Mouse (Mus musculus): Measurements from ENCODE around the gene Itpa. TPM values are rescaled to one million over a fixed set of nuclear protein-coding genes. Genes with fewer than 3 reads are reported as not detected.

Itpa gene
- 116 and 117 TPM in 2 replicates for polyA plus RNA-seq (2014; fragmentation: Nextera tagmentation; extraction: Ambion mirVana)

DNA sequence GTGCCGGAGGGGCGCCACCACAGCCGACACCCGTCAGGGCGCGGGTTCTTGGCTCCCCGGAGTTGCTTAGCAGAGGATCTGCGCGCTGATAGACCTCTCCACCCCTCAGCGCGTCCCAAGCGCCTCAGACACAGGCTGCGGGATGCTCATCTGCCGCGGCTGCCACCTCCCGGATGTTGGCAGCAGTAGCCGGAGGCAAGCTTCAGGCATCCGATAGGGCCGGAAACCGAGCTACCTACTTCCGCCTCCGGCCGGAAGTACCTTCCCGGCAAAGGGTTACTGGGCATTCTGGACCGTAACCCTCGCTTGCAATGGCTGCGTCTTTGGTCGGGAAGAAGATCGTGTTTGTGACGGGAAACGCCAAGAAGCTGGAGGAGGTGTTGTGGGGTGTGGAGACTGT, at the start of gene Itpa:
Gene Itpa, plus strand, starts transcription at position 52 of the 400 bp plus-strand sequence.
- peak; percentile 81 for ATAC-seq (ENCODE audit: low read depth)
- Histone ChIP-seq H3K27me3 (ENCODE audit: control insufficient read depth, insufficient read depth, low read length) (no peaks in the 10 kb centered on the region), H3K9ac (replicated peaks; ENCODE audit: low read depth, low read length) (peak within 1 kb of the TSS; percentile 64), H3K4me3 (ENCODE audit: low read depth, low read length) (peak within 1 kb of the TSS; percentile 68), H3K36me3 (ENCODE audit: control insufficient read depth, insufficient read depth, low read length) (peaks cover 7% of the 10 kb centered on the region; the same call in 1 of the 2 replicates), H3K27ac (ENCODE audit: low read depth, low read length) (peak within 1 kb of the TSS; percentile 78), H3K9me3 (ENCODE audit: control insufficient read depth, low read length) (no peaks in the 10 kb centered on the region), H3K4me2 (ENCODE audit: low read depth, low read length) (peak within 1 kb of the TSS; percentile 85), H3K4me1 (ENCODE audit: control insufficient read depth, insufficient read depth, low read length) (peaks cover 15% of the 10 kb centered on the region)
- under 1% methylated on average over 31 of the region's 31 CpGs for WGBS

DNA sequence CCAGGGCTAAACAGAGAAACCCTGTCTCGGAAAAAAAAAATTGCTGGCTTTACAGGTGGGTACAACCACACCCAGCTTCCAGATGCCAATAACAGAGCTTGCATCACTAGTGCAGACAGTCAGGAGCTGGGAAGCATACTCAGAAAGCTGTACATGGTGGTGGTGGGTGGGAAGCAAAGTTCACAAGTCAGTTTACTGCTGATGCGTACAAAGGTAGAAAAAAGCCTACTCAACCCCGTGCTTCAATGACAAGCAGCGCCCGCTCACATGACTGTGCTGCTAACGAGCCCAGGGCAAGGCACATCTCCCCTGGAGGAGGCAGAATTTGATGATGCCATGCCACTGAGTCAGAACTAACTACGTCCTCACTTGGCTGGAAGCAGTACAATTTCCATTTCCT, 48.4 kb upstream of the Itpa start:
- Histone ChIP-seq H3K9me3 (ENCODE audit: control insufficient read depth, low read length) (no peaks in the 10 kb centered on the region), H3K9ac (replicated peaks; ENCODE audit: low read depth, low read length) (no peak overlapping the region), H3K4me3 (ENCODE audit: low read depth, low read length) (no peak overlapping the region), H3K36me3 (ENCODE audit: control insufficient read depth, insufficient read depth, low read length) (peaks cover 22% of the 10 kb centered on the region), H3K27ac (ENCODE audit: low read depth, low read length) (no peak overlapping the region), H3K4me2 (ENCODE audit: low read depth, low read length) (no peak overlapping the region), H3K27me3 (ENCODE audit: control insufficient read depth, insufficient read depth, low read length) (no peaks in the 10 kb centered on the region), H3K4me1 (ENCODE audit: control insufficient read depth, insufficient read depth, low read length) (no peaks in the 10 kb centered on the region)
- 95% methylated on average over 7 of the region's 7 CpGs for WGBS
- no peak for ATAC-seq (ENCODE audit: low read depth)

DNA sequence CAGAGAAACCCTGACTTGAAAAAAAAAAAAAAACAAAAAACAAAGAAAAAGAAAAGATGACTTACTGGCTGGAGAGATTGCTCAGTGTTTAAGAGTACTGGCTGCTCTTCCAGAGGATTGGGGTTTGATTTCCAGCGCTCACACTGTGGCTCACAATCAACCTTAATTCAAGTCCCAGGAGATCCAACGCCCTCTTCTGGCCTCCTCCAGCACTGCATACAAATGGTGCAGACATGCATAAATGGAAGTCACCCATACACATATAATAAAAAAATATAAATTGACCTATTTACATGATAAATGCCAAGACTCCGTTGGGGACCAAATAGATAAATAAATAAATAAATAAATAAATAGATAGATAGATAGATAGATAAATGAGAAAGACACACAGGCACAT, 39.0 kb upstream of the Itpa start:
- no peaks in the 10 kb centered on the region for H3K9me3 ChIP-seq (ENCODE audit: control insufficient read depth, low read length)
- H3K9ac ChIP-seq (replicated peaks; ENCODE audit: low read depth, low read length) = no peak overlapping the region
- peak overlapping the region; percentile 87; the same call in 1 of the 2 replicates for H3K4me2 ChIP-seq (ENCODE audit: low read depth, low read length)
- H3K4me3 ChIP-seq (ENCODE audit: low read depth, low read length) = peak overlapping the region; percentile 98; the same call in 1 of the 2 replicates
- no peak for ATAC-seq (ENCODE audit: low read depth)
- H3K27me3 ChIP-seq (ENCODE audit: control insufficient read depth, insufficient read depth, low read length) = no peaks in the 10 kb centered on the region
- H3K27ac ChIP-seq (ENCODE audit: low read depth, low read length) = no peak overlapping the region
- WGBS = 59% methylated on average over 3 of the region's 3 CpGs
- H3K36me3 ChIP-seq (ENCODE audit: control insufficient read depth, insufficient read depth, low read length) = peaks cover 10% of the 10 kb centered on the region
- 0 out of 2 replicates have a peak, but pooled peaks cover 7% of the 10 kb centered on the region for H3K4me1 ChIP-seq (ENCODE audit: control insufficient read depth, insufficient read depth, low read length)

DNA sequence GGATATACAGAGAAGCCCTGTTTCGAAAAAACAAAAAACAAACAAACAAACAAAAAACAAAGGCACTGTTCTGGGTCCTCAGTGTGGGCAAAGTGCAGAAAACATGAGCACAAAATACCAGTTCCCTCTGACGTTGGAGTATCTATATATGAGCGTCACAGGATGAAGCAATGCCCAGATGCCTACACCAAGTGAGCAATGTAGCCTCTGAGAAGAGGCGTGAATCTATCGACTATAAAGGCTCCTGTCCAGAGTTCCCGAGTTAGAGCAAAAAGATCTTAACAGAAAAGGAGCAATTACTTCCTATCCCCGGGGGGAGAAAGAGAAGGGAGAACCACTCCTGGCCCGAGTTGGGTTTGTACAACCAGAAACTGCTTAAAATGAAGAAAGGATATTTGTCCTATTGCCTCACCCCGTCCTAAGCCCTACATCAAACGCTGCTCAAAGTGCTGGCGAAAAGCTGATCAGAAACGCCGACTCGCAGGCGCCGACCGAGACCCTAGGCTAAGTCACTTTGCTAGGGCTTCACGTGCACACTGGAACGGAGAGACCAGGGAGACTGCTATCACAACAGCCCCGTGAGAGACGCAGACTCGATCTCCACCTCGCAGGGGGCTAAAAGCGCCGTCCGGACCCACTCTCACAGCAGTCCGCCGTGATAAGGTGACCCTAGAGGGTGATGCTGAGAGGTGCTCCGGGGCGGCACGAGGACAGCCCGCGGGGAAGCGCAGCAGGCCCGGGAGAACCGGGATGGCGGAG, 38.2 kb upstream of the Itpa start:
- WGBS = 2% methylated on average over 34 of the region's 37 CpGs
- H3K4me3 ChIP-seq (ENCODE audit: low read depth, low read length) = peak overlapping the region; percentile 98
- peak overlapping the region; percentile 60 for H3K27ac ChIP-seq (ENCODE audit: low read depth, low read length)
- peak; percentile 58 for ATAC-seq (ENCODE audit: low read depth)
- H3K9me3 ChIP-seq (ENCODE audit: control insufficient read depth, low read length) = no peaks in the 10 kb centered on the region
- peaks cover 10% of the 10 kb centered on the region for H3K36me3 ChIP-seq (ENCODE audit: control insufficient read depth, insufficient read depth, low read length)
- 0 out of 2 replicates have a peak, but pooled peaks cover 7% of the 10 kb centered on the region for H3K4me1 ChIP-seq (ENCODE audit: control insufficient read depth, insufficient read depth, low read length)
- H3K4me2 ChIP-seq (ENCODE audit: low read depth, low read length) = peak overlapping the region; percentile 87
- peaks cover 7% of the 10 kb centered on the region for H3K27me3 ChIP-seq (ENCODE audit: control insufficient read depth, insufficient read depth, low read length)
- peak overlapping the region; percentile 90 for H3K9ac ChIP-seq (replicated peaks; ENCODE audit: low read depth, low read length)

DNA sequence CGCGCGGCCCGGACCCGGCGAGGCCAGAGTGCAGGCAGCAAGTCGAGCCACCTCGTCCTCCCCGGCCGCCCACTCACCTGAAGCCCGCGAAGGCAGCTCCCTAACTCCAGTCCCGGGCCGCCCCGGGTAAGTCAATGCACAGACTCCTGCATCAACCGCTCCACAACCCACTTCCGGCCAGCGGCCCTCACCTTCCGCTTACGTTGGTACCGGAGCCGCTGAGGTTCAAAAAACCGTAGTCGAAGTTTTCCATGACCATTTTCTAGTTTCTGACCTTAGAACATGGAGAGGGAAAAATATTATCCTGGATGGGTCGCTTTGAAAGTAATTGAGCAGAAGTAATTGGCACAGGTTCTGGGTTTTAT, 37.6 kb upstream of the Itpa start, which contains the start of the genes Fastkd5 and Ubox5:
Gene Fastkd5, minus strand, starts transcription at position 189 of the 365 bp plus-strand sequence.
Gene Ubox5, minus strand, starts transcription at position 200 of the 365 bp plus-strand sequence.
- peak within 1 kb of the TSS; percentile 60 for H3K27ac ChIP-seq (ENCODE audit: low read depth, low read length)
- no peaks in the 10 kb centered on the region for H3K9me3 ChIP-seq (ENCODE audit: control insufficient read depth, low read length)
- peaks cover 11% of the 10 kb centered on the region for H3K27me3 ChIP-seq (ENCODE audit: control insufficient read depth, insufficient read depth, low read length)
- peak within 1 kb of the TSS; percentile 87 for H3K4me2 ChIP-seq (ENCODE audit: low read depth, low read length)
- peaks cover 8% of the 10 kb centered on the region; the same call in 1 of the 2 replicates for H3K4me1 ChIP-seq (ENCODE audit: control insufficient read depth, insufficient read depth, low read length)
- peak; percentile 89 for ATAC-seq (ENCODE audit: low read depth)
- H3K4me3 ChIP-seq (ENCODE audit: low read depth, low read length) = peak within 1 kb of the TSS; percentile 98
- peak within 1 kb of the TSS; percentile 90 for H3K9ac ChIP-seq (replicated peaks; ENCODE audit: low read depth, low read length)
- peaks cover 7% of the 10 kb centered on the region for H3K36me3 ChIP-seq (ENCODE audit: control insufficient read depth, insufficient read depth, low read length)
- under 1% methylated on average over 25 of the region's 25 CpGs for WGBS

DNA sequence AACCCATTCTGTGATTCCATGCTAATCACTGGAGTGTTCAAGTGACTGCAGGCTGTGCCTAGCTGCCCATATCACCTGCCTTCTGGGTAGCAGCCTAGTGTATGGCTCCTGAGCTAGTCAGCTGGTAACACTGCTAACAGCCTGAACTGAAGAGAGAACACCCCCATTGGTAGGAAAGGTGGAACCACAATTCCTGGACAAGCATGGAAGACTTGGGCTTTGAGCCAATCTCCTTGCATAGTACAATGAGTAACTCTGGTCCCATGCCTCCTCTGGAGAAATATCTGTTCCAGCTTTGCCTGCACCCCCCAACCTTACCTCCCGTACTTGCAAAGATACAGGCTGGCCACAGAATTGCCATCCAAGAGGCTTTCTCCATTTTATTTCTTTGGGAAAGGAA, 35.0 kb upstream of the Itpa start:
- WGBS = 73% methylated on average over 1 of the region's 1 CpGs
- Histone ChIP-seq H3K9me3 (ENCODE audit: control insufficient read depth, low read length) (no peaks in the 10 kb centered on the region), H3K4me2 (ENCODE audit: low read depth, low read length) (no peak overlapping the region), H3K4me1 (ENCODE audit: control insufficient read depth, insufficient read depth, low read length) (peaks cover 15% of the 10 kb centered on the region; the same call in 1 of the 2 replicates), H3K27ac (ENCODE audit: low read depth, low read length) (no peak overlapping the region), H3K4me3 (ENCODE audit: low read depth, low read length) (no peak overlapping the region), H3K36me3 (ENCODE audit: control insufficient read depth, insufficient read depth, low read length) (peaks cover 3% of the 10 kb centered on the region), H3K27me3 (ENCODE audit: control insufficient read depth, insufficient read depth, low read length) (peaks cover 33% of the 10 kb centered on the region), H3K9ac (replicated peaks; ENCODE audit: low read depth, low read length) (no peak overlapping the region)
- no peak for ATAC-seq (ENCODE audit: low read depth)

DNA sequence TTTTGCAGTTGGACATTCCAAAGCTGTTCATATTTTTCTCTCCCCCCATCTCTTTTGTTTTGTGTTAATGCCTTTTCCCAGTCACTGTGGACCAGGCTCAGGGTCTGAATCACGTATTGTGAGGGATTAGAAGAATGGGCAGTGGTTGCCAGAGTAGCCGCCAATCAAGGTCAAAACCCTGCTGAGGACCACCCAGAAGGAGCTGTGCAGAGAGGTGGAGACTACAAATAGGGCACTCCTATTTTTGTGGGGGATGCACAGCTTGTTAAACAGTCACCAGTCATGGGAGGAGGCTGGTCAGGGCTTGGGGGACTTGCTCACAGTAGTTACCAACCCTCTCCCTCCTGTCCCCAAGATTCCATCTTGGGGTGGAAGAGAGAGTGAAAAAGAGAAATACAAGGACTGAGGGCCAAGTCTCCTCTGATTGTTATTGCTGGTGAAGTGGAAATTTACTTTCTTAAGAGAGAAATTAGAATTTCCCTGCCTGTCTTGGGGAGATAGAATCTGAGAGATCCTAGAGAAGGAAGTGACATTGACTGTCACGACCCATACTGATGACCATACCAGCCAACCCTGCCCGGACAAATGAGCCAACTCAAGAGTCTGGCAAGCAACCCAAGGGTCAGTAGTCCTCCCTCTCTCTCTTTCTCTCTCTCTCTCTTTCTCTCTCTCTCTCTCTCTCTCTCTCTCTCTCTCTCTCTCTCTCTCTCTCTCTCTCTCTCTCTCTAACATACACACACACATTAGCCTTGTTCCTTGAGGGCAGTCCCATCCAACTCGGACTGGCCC, 34.3 kb upstream of the Itpa start:
- no peak overlapping the region for H3K9ac ChIP-seq (replicated peaks; ENCODE audit: low read depth, low read length)
- no peak overlapping the region for H3K4me2 ChIP-seq (ENCODE audit: low read depth, low read length)
- no peaks in the 10 kb centered on the region; the same call in 1 of the 2 replicates for H3K36me3 ChIP-seq (ENCODE audit: control insufficient read depth, insufficient read depth, low read length)
- no peak overlapping the region for H3K4me3 ChIP-seq (ENCODE audit: low read depth, low read length)
- 53% methylated on average over 5 of the region's 5 CpGs for WGBS
- H3K27me3 ChIP-seq (ENCODE audit: control insufficient read depth, insufficient read depth, low read length) = peaks cover 39% of the 10 kb centered on the region
- ATAC-seq (ENCODE audit: low read depth) = no peak
- H3K4me1 ChIP-seq (ENCODE audit: control insufficient read depth, insufficient read depth, low read length) = peaks cover 15% of the 10 kb centered on the region; the same call in 1 of the 2 replicates
- H3K27ac ChIP-seq (ENCODE audit: low read depth, low read length) = no peak overlapping the region
- H3K9me3 ChIP-seq (ENCODE audit: control insufficient read depth, low read length) = no peaks in the 10 kb centered on the region

DNA sequence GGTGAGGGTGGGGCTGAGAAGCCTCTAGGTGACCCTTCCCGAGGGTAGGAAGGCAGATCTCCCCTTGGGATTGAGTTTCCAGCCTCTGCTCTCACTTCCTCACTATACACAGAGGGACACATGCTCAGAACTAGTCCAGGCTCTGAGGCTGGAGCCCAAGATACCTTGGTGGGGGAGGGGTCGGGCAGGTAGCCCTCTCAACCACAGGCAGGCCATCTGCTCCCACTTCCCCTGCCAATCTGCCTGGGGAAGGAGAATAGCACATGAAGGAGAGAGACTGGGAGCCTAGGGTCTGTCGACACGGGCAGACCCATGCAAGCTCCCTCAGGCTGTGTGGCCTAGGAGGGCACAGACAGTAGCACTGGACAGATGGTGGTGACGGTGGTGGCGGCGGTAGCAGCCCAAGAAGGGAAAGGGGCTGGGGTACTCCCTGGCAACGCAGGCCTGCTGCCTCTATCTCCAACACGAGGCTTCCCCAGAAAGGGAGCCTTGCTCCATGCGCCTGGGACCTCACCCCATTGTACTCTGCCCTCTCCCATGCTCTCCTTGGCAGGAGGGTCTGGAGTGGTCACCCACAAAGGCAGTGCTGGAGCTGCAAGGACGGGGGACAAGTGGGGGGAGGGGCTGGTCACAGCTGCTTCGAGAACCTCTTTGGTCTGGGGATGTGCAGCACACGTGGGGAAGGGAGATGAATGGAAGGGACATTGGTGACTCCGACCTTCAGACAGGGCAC, 33.2 kb upstream of the Itpa start:
- WGBS = 14% methylated on average over 14 of the region's 14 CpGs
- Histone ChIP-seq H3K27me3 (ENCODE audit: control insufficient read depth, insufficient read depth, low read length) (peaks cover 39% of the 10 kb centered on the region), H3K36me3 (ENCODE audit: control insufficient read depth, insufficient read depth, low read length) (no peaks in the 10 kb centered on the region; the same call in 1 of the 2 replicates), H3K9me3 (ENCODE audit: control insufficient read depth, low read length) (no peaks in the 10 kb centered on the region), H3K9ac (replicated peaks; ENCODE audit: low read depth, low read length) (peak overlapping the region; percentile 41; the same call in 1 of the 2 replicates), H3K4me3 (ENCODE audit: low read depth, low read length) (no peak overlapping the region), H3K27ac (ENCODE audit: low read depth, low read length) (no peak overlapping the region), H3K4me1 (ENCODE audit: control insufficient read depth, insufficient read depth, low read length) (peaks cover 10% of the 10 kb centered on the region; the same call in 1 of the 2 replicates), H3K4me2 (ENCODE audit: low read depth, low read length) (peak overlapping the region; percentile 40)
- ATAC-seq (ENCODE audit: low read depth) = no peak; the same call in 1 of the 2 replicates

All from neural tube, embryonic 14.5 days (tissue).